Mouse (Mus musculus): ENCODE measurements around the gene Ppp3ca. TPM values are rescaled to one million over a fixed set of nuclear protein-coding genes. Genes with fewer than 3 reads are reported as not detected.

The Ppp3ca gene
- total and polyA plus RNA-seq, 2 experiments from 2014 or later = 137 to 177 TPM

DNA sequence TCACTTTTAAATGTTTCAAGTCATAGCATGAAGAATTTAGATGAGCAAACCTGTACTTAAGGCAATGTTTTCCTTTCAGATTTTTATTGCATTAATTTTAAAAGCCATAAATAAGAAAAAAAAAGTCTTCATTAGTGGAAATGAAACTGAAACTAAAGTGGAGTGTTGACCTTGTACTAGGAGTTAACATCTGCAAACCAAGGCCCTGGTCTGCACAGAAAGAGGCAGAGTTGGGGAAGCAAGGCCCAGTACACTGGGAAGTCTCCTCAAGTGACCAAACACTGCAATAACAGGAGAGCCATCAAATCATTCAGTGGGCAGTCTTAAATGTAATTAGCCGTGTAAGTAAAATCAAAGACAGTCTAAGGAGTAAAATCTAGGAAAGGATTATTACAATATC, 38.3 kb downstream of the Ppp3ca start:
- H3K4me2 ChIP-seq (ENCODE audit: low read depth, low read length) = no peak overlapping the region
- H3K27ac ChIP-seq = no peak overlapping the region
- H3K27me3 ChIP-seq (ENCODE audit: insufficient read depth, low read length) = no peaks in the 10 kb centered on the region
- no peak for TF ChIP-seq CTCF (IDR thresholded peaks at IDR 0.05; ENCODE audit: low read depth)
- WGBS = 70% methylated on average over 1 of the region's 1 CpGs
- H3K4me1 ChIP-seq (ENCODE audit: insufficient read depth, low read length) = peaks cover 3% of the 10 kb centered on the region; the same call in 1 of the 2 replicates
- no peaks in the 10 kb centered on the region for H3K36me3 ChIP-seq (ENCODE audit: insufficient read depth, low read length)
- no peak overlapping the region for H3K9ac ChIP-seq (replicated peaks; ENCODE audit: low read length)
- no peak for DNase-seq (ENCODE audit: low spot score)
- no peaks in the 10 kb centered on the region for H3K9me3 ChIP-seq (ENCODE audit: low read length)
- H3K4me3 ChIP-seq (ENCODE audit: low read length) = no peak overlapping the region
- ATAC-seq = no peak

DNA sequence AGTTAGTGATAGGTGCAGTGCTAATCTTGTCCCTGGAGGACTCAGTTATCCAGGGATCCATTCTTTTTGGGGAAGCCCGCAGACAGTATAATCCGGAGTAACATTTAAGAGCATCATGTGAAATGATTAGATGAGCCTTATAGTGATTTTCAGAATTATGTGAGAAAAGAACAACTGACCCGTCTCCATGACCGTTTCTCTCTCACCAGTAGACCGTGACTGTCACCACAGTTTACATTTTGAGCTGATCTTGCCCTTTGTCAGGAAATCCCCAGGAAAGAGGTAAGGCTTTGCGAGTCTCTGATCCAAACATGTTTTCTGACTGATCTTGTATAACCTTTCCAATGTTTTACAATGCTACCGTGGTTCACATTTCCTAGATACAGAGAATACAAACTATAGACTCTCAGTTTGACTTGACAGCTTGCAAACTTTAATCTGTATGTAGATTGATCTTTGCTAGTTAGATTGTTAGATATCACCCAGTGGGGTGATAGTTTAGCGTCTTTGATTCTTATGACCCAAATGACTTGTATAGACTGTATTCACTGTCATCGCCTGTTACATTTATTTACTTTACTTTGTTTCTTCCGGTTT, 40.5 kb downstream of the Ppp3ca start:
- WGBS = 72% methylated on average over 10 of the region's 10 CpGs
- no peak for ATAC-seq

DNA sequence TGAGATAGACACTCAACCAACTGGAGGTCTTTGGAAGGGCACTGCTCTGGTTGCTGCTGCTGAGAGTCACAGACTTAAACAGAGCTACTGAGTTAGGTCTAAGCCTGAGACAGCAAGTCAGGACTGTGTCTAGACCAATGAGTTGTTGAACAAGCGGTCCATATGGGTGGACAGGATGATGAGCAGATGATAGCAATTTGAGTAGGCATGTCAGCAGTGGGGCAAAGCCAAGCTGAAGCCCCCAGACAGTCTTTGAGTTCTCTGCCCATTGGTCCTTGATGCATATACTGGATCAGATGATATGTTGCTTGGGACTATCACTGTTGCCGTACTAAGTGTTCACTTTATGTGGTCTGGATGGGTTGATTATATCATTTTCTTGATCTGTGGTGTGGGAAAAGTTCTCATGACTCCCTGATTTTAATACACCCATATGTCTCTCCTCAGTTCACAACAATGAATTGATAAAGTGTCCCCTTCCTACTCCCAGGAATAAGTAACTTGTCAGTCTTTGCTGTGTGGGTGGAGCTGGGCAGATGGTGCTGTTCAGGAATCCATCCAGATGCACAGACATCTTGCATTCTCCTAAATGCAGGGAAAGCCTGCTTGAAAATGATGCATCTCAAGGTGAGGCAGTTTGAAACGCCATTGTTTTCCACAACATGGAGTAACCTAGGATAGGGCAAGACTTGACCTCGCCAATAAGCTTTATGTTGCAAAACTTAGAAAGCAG, 44.5 kb downstream of the Ppp3ca start:
- no peak overlapping the region for H3K27ac ChIP-seq
- 96% methylated on average over 4 of the region's 4 CpGs for WGBS
- no peaks in the 10 kb centered on the region for H3K27me3 ChIP-seq (ENCODE audit: insufficient read depth, low read length)
- no peaks in the 10 kb centered on the region for H3K4me1 ChIP-seq (ENCODE audit: insufficient read depth, low read length)
- DNase-seq (ENCODE audit: low spot score) = no peak
- H3K4me3 ChIP-seq (ENCODE audit: low read length) = no peak overlapping the region
- no peak for ATAC-seq
- TF ChIP-seq CTCF (IDR thresholded peaks at IDR 0.05; ENCODE audit: low read depth) = no peak
- H3K36me3 ChIP-seq (ENCODE audit: insufficient read depth, low read length) = no peaks in the 10 kb centered on the region
- no peak overlapping the region for H3K4me2 ChIP-seq (ENCODE audit: low read depth, low read length)
- no peak overlapping the region for H3K9ac ChIP-seq (replicated peaks; ENCODE audit: low read length)
- H3K9me3 ChIP-seq (ENCODE audit: low read length) = no peaks in the 10 kb centered on the region

More for the DNA sequence above, 40.5 kb downstream of the Ppp3ca start:
- H3K27me3 ChIP-seq (ENCODE audit: insufficient read depth, low read length) = no peaks in the 10 kb centered on the region
- H3K9me3 ChIP-seq (ENCODE audit: low read length) = no peaks in the 10 kb centered on the region
- H3K4me2 ChIP-seq (ENCODE audit: low read depth, low read length) = no peak overlapping the region
- no peaks in the 10 kb centered on the region for H3K36me3 ChIP-seq (ENCODE audit: insufficient read depth, low read length)
- no peak overlapping the region for H3K4me3 ChIP-seq (ENCODE audit: low read length)
- DNase-seq (ENCODE audit: low spot score) = no peak
- no peak overlapping the region for H3K27ac ChIP-seq
- H3K4me1 ChIP-seq (ENCODE audit: insufficient read depth, low read length) = no peaks in the 10 kb centered on the region
- H3K9ac ChIP-seq (replicated peaks; ENCODE audit: low read length) = no peak overlapping the region
- no peak for TF ChIP-seq CTCF (IDR thresholded peaks at IDR 0.05; ENCODE audit: low read depth)

DNA sequence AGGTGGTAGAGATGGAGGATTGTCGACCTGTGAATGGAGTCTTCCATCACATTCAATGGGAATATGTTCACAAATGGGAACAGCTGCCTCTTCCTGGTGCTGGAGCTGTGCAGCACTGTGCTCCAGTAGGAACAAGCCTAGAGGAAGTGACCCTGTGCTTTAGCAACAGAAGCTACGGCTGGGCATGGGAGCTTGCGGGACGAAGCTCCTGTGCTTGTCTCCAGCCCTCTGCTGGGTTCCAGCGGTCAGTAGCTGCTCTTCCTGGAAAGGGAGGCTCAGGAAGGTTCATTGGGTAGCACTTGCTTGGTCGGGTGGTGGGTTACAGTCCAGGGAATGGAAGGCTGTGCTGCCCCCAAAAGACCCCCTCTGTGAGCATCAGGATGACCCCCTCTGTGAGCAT, 46.3 kb downstream of the Ppp3ca start:
- no peak overlapping the region for H3K4me2 ChIP-seq (ENCODE audit: low read depth, low read length)
- no peak for TF ChIP-seq CTCF (IDR thresholded peaks at IDR 0.05; ENCODE audit: low read depth)
- whole genome bisulfite sequencing = 82% methylated on average over 6 of the region's 6 CpGs
- H3K27me3 ChIP-seq (ENCODE audit: insufficient read depth, low read length) = no peaks in the 10 kb centered on the region
- ATAC-seq (no peak), DNase-seq (ENCODE audit: low spot score) (no peak)
- 0 out of 2 replicates have a peak, but pooled peaks cover 3% of the 10 kb centered on the region for H3K4me1 ChIP-seq (ENCODE audit: insufficient read depth, low read length)
- no peak overlapping the region for H3K27ac ChIP-seq
- H3K36me3 ChIP-seq (ENCODE audit: insufficient read depth, low read length) = no peaks in the 10 kb centered on the region
- H3K9ac ChIP-seq (replicated peaks; ENCODE audit: low read length) = no peak overlapping the region
- H3K4me3 ChIP-seq (ENCODE audit: low read length) = no peak overlapping the region
- H3K9me3 ChIP-seq (ENCODE audit: low read length) = no peaks in the 10 kb centered on the region

DNA sequence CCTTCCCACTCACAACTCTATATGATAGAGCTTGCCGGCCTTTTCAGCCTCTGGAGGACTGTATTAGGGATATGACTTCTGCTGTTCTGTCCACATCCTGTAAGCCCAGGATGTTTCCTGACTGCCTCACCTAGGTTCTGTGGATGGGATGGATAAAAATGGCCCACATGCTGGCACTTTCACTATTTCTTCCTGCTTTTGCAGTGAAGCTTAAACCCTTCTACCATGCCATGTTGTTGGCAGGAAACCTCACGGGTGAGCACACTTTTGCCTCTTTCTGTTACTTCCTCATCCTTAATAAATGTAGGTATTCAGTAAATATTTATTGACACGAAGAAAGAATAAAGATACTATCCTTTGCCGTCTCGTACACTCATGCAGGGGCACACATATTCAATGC, 48.5 kb downstream of the Ppp3ca start:
- H3K4me2 ChIP-seq (ENCODE audit: low read depth, low read length) = no peak overlapping the region
- no peak for DNase-seq (ENCODE audit: low spot score)
- no peak for TF ChIP-seq CTCF (IDR thresholded peaks at IDR 0.05; ENCODE audit: low read depth)
- 0 out of 2 replicates have a peak, but pooled peaks cover 4% of the 10 kb centered on the region for H3K4me1 ChIP-seq (ENCODE audit: insufficient read depth, low read length)
- no peaks in the 10 kb centered on the region for H3K27me3 ChIP-seq (ENCODE audit: insufficient read depth, low read length)
- H3K36me3 ChIP-seq (ENCODE audit: insufficient read depth, low read length) = no peaks in the 10 kb centered on the region
- no peak for ATAC-seq
- no peak overlapping the region for H3K9ac ChIP-seq (replicated peaks; ENCODE audit: low read length)
- no peak overlapping the region for H3K27ac ChIP-seq
- H3K9me3 ChIP-seq (ENCODE audit: low read length) = no peaks in the 10 kb centered on the region
- WGBS = 89% methylated on average over 5 of the region's 5 CpGs
- no peak overlapping the region for H3K4me3 ChIP-seq (ENCODE audit: low read length)

DNA sequence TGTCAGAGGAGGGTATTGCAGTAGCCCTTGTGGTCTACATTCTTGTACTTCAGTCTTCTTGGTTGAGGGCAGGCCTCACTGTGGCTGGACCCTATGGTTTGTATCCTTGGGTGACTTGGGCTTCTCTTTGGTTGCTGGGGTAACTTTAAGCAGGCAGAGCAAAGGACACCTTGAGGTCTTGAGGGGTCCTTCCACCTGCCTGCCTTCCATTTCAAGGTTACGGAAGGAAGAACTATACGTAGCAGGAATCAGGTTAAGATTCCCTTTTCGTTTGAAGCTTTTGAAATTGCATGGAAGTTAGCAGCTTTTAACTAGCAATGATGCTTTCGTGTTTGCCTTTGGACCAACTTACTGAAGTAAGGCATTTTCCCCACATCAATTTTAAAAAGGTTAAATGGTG, 51.3 kb downstream of the Ppp3ca start:
- no peak overlapping the region for H3K9ac ChIP-seq (replicated peaks; ENCODE audit: low read length)
- no peak overlapping the region for H3K4me2 ChIP-seq (ENCODE audit: low read depth, low read length)
- no peaks in the 10 kb centered on the region for H3K36me3 ChIP-seq (ENCODE audit: insufficient read depth, low read length)
- no peak for TF ChIP-seq CTCF (IDR thresholded peaks at IDR 0.05; ENCODE audit: low read depth)
- H3K27me3 ChIP-seq (ENCODE audit: insufficient read depth, low read length) = no peaks in the 10 kb centered on the region
- no peak for ATAC-seq
- no peak for DNase-seq (ENCODE audit: low spot score)
- peaks cover 4% of the 10 kb centered on the region; the same call in 1 of the 2 replicates for H3K4me1 ChIP-seq (ENCODE audit: insufficient read depth, low read length)
- H3K9me3 ChIP-seq (ENCODE audit: low read length) = no peaks in the 10 kb centered on the region
- H3K4me3 ChIP-seq (ENCODE audit: low read length) = no peak overlapping the region
- WGBS = 92% methylated on average over 4 of the region's 4 CpGs
- H3K27ac ChIP-seq = no peak overlapping the region
